ENCODE assay signal across 29 mouse cellular contexts in the genomic region with DNA sequence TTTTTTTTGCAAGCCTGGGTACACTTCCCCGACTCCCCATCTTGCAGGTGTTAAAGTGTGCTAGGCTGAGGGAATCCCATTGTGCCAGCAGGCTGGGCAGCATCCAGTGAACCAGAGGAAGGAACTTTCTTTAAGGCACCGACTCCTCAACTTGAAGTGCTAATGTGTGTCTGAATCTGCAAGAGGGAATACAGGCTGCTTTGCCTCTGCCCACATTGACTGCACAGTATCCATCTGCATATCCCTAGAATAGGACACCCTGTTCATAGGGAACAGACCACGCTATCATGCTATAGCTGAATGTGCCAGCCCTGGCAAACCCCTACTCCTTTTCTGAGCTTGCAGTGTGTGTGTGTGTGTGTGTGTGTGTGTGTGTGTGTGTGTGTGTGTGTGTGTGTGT.
DNase-seq lines count a peak whose midpoint lies in the region; ATAC-seq and TF ChIP-seq lines count a peak whose summit lies in the region.
"Had no signal": no experiment of that assay in that cellular context is flagged by ENCODE, and none has a peak within 500 bp of the region (broad histone marks: within the 10 kb centered on the region; RNA-seq: fewer than 3 reads in every experiment).

No protein-coding gene starts in this region.

- H3K4me3 ChIP-seq in heart, embryonic 12.5 days: no peak overlapping the region
- H3K4me3 ChIP-seq in left cerebral cortex, adult 2 months: no peak overlapping the region
- H3K4me3 ChIP-seq: forebrain, embryonic 13.5 days; heart, embryonic 13.5 days; kidney, embryonic 15.5 days; midbrain, embryonic 10.5 days; stomach, embryonic 15.5 days had no signal

- no peak overlapping the region for H3K27ac ChIP-seq in heart, embryonic 12.5 days (ENCODE audit: poor library complexity, severe bottlenecking)
- H3K27ac ChIP-seq in left cerebral cortex, adult 2 months: peak overlapping the region; percentile 63; the same call in 1 of the 2 replicates
- H3K27ac ChIP-seq: forebrain, embryonic 13.5 days; hindbrain, postnatal 0 days; kidney, embryonic 15.5 days; liver, embryonic 14.5 days; midbrain, embryonic 10.5 days had no signal

- 0 out of 2 replicates have a peak overlapping the region, but pooled peaks have one; percentile 14 for H3K9ac ChIP-seq in heart, embryonic 12.5 days
- H3K9ac ChIP-seq: forebrain, embryonic 13.5 days; heart, embryonic 13.5 days; kidney, embryonic 15.5 days; liver, embryonic 14.5 days; lung, embryonic 14.5 days; stomach, embryonic 15.5 days had no signal

- intact Hi-C loops in left cerebral cortex, adult 2 months (cut with DNase I): no loop called here

- no peaks in the 10 kb centered on the region for H3K9me3 ChIP-seq in heart, embryonic 12.5 days (replicated peaks)
- H3K9me3 ChIP-seq: forebrain, embryonic 13.5 days; G1E; heart, embryonic 13.5 days; kidney, embryonic 15.5 days; midbrain, embryonic 10.5 days; stomach, embryonic 15.5 days had no signal

- no peak for DNase-seq in heart, adult 8-10 months (ENCODE audit: low spot score)
- no peak for DNase-seq in left cerebral cortex, adult 2 months (ENCODE audit: extremely low spot score in 1 of 2, low spot score in 2 of 2)
- no peak for DNase-seq in left cerebral cortex, adult 11 months (ENCODE audit: low spot score)
- peak; percentile 27 for DNase-seq in right cerebral cortex, postnatal 14 days
- DNase-seq in right cerebral cortex, postnatal 10 days (ENCODE audit: low spot score in 2 of 2): no peak
- DNase-seq: B cell, adult 2 months; cerebellum, adult 11 months; cerebellum, adult 9-11 months; gastrocnemius, postnatal 14 days; heart, postnatal 14 days; kidney, adult 11 months; kidney, postnatal 4 days; lung, embryonic 14.5 days; lung, postnatal 4 days; right cerebral cortex, postnatal 4 days; thymus, adult 18-20 months; thymus, postnatal 36 days had no signal

- ATAC-seq in heart, embryonic 12.5 days (ENCODE audit: insufficient number of reproducible peaks, low FRiP score): no peak
- ATAC-seq in megakaryocyte, adult 5-6 weeks (ENCODE audit: poor library complexity, severe bottlenecking): no peak
- ATAC-seq: forebrain, embryonic 13.5 days; hindbrain, postnatal 0 days had no signal

- H3K4me2 ChIP-seq in heart, embryonic 12.5 days: no peak overlapping the region
- H3K4me2 ChIP-seq: forebrain, embryonic 13.5 days; heart, embryonic 13.5 days; kidney, embryonic 15.5 days; lung, embryonic 14.5 days; stomach, embryonic 15.5 days had no signal

- 81% methylated on average over 3 of the region's 3 CpGs for WGBS in heart, embryonic 12.5 days

- H3K4me1 ChIP-seq in heart, embryonic 12.5 days (replicated peaks): peaks cover 100% of the 10 kb centered on the region

- TF ChIP-seq CTCF in left cerebral cortex, adult 2 months (IDR thresholded peaks at IDR 0.05): no peak

- H3K27me3 ChIP-seq in heart, embryonic 12.5 days (replicated peaks): no peaks in the 10 kb centered on the region
- H3K27me3 ChIP-seq: CH12.LX; forebrain, embryonic 13.5 days; heart, embryonic 13.5 days; kidney, embryonic 15.5 days; Patski; stomach, embryonic 15.5 days had no signal

- peaks cover 26% of the 10 kb centered on the region for H3K36me3 ChIP-seq in heart, embryonic 12.5 days
- H3K36me3 ChIP-seq: G1E; stomach, embryonic 15.5 days had no signal
